ENCODE assay signal across 8 mouse cellular contexts in the genomic region with DNA sequence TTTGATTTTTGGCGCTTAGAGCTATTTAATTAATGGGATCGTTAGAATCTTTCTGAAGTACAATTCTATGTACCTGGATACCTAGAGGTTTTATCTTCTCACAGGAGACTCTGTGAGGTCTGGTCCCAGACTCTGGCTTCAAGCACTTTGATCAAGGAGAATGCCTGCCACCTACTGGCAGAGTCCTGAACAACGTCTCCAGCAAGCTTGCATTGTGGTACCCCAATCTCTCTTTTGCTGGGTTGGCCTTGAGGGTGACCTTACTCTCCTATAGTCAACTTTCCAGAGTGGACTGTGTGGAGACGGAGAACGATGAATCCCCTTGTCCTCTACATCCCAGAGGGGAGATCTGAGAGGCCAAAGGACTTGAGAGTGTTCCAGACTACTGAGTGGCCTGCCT.
DNase-seq lines count a peak whose midpoint lies in the region; ATAC-seq and TF ChIP-seq lines count a peak whose summit lies in the region.
"Had no signal": no experiment of that assay in that cellular context is flagged by ENCODE, and none has a peak within 500 bp of the region (broad histone marks: within the 10 kb centered on the region; RNA-seq: fewer than 3 reads in every experiment).

No protein-coding gene starts in this region.

- ATAC-seq in forebrain, embryonic 15.5 days (replicated peaks), result peak; percentile 33; the same call in 1 of the 2 replicates
- ATAC-seq in hindbrain, embryonic 15.5 days (ENCODE audit: low FRiP score, low read depth), result 0 out of 2 replicates have a peak, but pooled peaks have one; percentile 36
- peak; percentile 67 for ATAC-seq in midbrain, embryonic 16.5 days

- WGBS in forebrain, embryonic 15.5 days, result 8% methylated on average over 5 of the region's 5 CpGs
- WGBS in hindbrain, embryonic 15.5 days, result 20% methylated on average over 5 of the region's 5 CpGs
- WGBS in midbrain, embryonic 16.5 days, result 15% methylated on average over 5 of the region's 5 CpGs

- no peaks in the 10 kb centered on the region for H3K27me3 ChIP-seq in forebrain, embryonic 15.5 days
- H3K27me3 ChIP-seq in hindbrain, embryonic 15.5 days, result no peaks in the 10 kb centered on the region
- no peaks in the 10 kb centered on the region for H3K27me3 ChIP-seq in midbrain, embryonic 16.5 days (ENCODE audit: control insufficient read depth, insufficient read depth, low read depth, low read length)
- no peaks in the 10 kb centered on the region for H3K27me3 ChIP-seq in testis, adult 2 months (ENCODE audit: control insufficient read depth, insufficient read depth, low read length)

- no peak overlapping the region for H3K9ac ChIP-seq in forebrain, embryonic 15.5 days (replicated peaks)
- no peak overlapping the region for H3K9ac ChIP-seq in hindbrain, embryonic 15.5 days
- no peak overlapping the region for H3K9ac ChIP-seq in midbrain, embryonic 16.5 days (ENCODE audit: low read depth, low read length)
- H3K9ac ChIP-seq: limb, embryonic 13.5 days had no signal

- H3K4me2 ChIP-seq in forebrain, embryonic 15.5 days (replicated peaks), result no peak overlapping the region
- H3K4me2 ChIP-seq in hindbrain, embryonic 15.5 days, result no peak overlapping the region
- no peak overlapping the region for H3K4me2 ChIP-seq in midbrain, embryonic 16.5 days (ENCODE audit: low read length)
- H3K4me2 ChIP-seq: limb, embryonic 13.5 days had no signal

- no peak for TF ChIP-seq POLR2A in testis, adult 2 months (IDR thresholded peaks at IDR 0.05; ENCODE audit: control insufficient read depth, low read depth, low read length)

- peak; percentile 72; the same call in 1 of the 2 replicates for TF ChIP-seq CTCF in testis, adult 2 months (IDR thresholded peaks at IDR 0.05; ENCODE audit: control insufficient read depth, insufficient read depth, insufficient replicate concordance, low read depth, low read length)

- H3K4me1 ChIP-seq in forebrain, embryonic 15.5 days, result no peaks in the 10 kb centered on the region
- H3K4me1 ChIP-seq in hindbrain, embryonic 15.5 days (replicated peaks), result no peaks in the 10 kb centered on the region
- H3K4me1 ChIP-seq in midbrain, embryonic 16.5 days (ENCODE audit: control insufficient read depth, insufficient read depth, low read length), result no peaks in the 10 kb centered on the region; the same call in 1 of the 2 replicates
- no peaks in the 10 kb centered on the region for H3K4me1 ChIP-seq in testis, adult 2 months (ENCODE audit: control insufficient read depth, insufficient read depth, low read length)

- no peak overlapping the region for H3K4me3 ChIP-seq in forebrain, embryonic 15.5 days
- no peak overlapping the region for H3K4me3 ChIP-seq in hindbrain, embryonic 15.5 days
- H3K4me3 ChIP-seq in midbrain, embryonic 16.5 days (ENCODE audit: low read depth, low read length), result no peak overlapping the region
- no peak overlapping the region for H3K4me3 ChIP-seq in testis, adult 2 months (ENCODE audit: control insufficient read depth, low read depth, low read length)
- H3K4me3 ChIP-seq: limb, embryonic 13.5 days had no signal

- peak; percentile 67 for DNase-seq in R1 (ENCODE audit: low read depth, low spot score)
- peak; percentile 30 for DNase-seq in c-Kit-positive CD71-negative TER-119-negative erythroid progenitor cells, embryonic 14.5 days (ENCODE audit: low read depth)
- DNase-seq in left cerebral cortex, postnatal 10 days (ENCODE audit: extremely low spot score in 1 of 2, low spot score in 2 of 2), result peak; percentile 78 to 80

- H3K27ac ChIP-seq in forebrain, embryonic 15.5 days (replicated peaks), result no peak overlapping the region
- H3K27ac ChIP-seq in hindbrain, embryonic 15.5 days (replicated peaks), result no peak overlapping the region
- H3K27ac ChIP-seq in midbrain, embryonic 16.5 days (ENCODE audit: low read length), result no peak overlapping the region
- no peak overlapping the region for H3K27ac ChIP-seq in testis, adult 2 months (ENCODE audit: control insufficient read depth, insufficient read depth, low read depth, low read length)
- H3K27ac ChIP-seq: limb, embryonic 13.5 days had no signal

- H3K36me3 ChIP-seq in forebrain, embryonic 15.5 days, result no peaks in the 10 kb centered on the region
- H3K36me3 ChIP-seq in hindbrain, embryonic 15.5 days, result no peaks in the 10 kb centered on the region
- H3K36me3 ChIP-seq in midbrain, embryonic 16.5 days (ENCODE audit: control insufficient read depth, insufficient read depth, low read length), result no peaks in the 10 kb centered on the region
- no peaks in the 10 kb centered on the region for H3K36me3 ChIP-seq in testis, adult 2 months (ENCODE audit: control insufficient read depth, insufficient read depth, low read length)
- H3K36me3 ChIP-seq: limb, embryonic 13.5 days had no signal

- intact Hi-C loops in left cerebral cortex, postnatal 10 days (cut with DNase I), result no loop called here

- H3K9me3 ChIP-seq in forebrain, embryonic 15.5 days, result no peaks in the 10 kb centered on the region
- H3K9me3 ChIP-seq in hindbrain, embryonic 15.5 days, result no peaks in the 10 kb centered on the region
- H3K9me3 ChIP-seq in midbrain, embryonic 16.5 days (replicated peaks; ENCODE audit: control insufficient read depth, low read length, poor library complexity, severe bottlenecking), result no peaks in the 10 kb centered on the region
- H3K9me3 ChIP-seq: limb, embryonic 13.5 days had no signal
